Mouse (Mus musculus) ES-E14 (cell line): ENCODE measurements around the gene Smarcd2.

ENCODE experiments used
- HCFC1 ChIP-seq: IDR thresholded peaks from 2 replicates; pipeline ENCODE4 v1.6.1; 2012; ENCODE audit warnings: low read length, inconsistent platforms, borderline replicate concordance; ENCODE audit not compliant: insufficient read depth
- ZC3H11A ChIP-seq: IDR thresholded peaks from 2 replicates; pipeline ENCODE4 v1.6.1; 2012; ENCODE audit warnings: low read depth, mild to moderate bottlenecking, inconsistent platforms, low read length, borderline replicate concordance
- ZNF384 ChIP-seq: IDR thresholded peaks from 2 replicates; pipeline ENCODE4 v1.6.1; 2012; ENCODE audit warnings: low read depth, low read length, inconsistent platforms

DNA sequence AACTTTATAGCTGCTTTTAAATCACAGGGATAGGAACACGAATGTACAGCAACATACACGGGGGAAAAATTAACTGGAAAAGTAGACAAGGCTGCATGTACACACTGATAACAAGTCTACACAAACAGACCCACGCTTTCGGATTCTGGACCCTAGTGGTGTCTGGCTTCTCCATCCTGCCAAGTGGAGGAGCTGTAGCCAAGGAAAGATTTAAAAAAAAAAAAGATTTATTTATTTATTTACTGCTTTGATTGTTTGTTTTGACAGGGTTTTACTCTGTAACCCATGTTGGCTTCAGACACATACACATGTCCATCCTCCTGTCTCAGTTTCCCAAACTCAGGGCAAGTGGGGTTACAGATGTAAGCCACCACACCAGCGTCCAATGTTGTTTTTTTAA, 34.7 kb upstream of the Smarcd2 start:
- TF ChIP-seq ZC3H11A, result no peak
- no peak for TF ChIP-seq HCFC1
- no peak for TF ChIP-seq ZNF384
